Mouse (Mus musculus) MEL (cell line): Measurements from ENCODE around the gene Hs6st1. TPM values are rescaled to one million over a fixed set of nuclear protein-coding genes. Genes with fewer than 3 reads are reported as not detected.

Experiments
- DNase-seq: peaks from one replicate; pipeline ENCODE4 v3.0.0; 2011; ENCODE audit warnings: low read depth, low spot score
- H3K27ac ChIP-seq: 2 replicates; pipeline ENCODE4 v1.5.1; 2012; ENCODE audit warnings: low read depth, mild to moderate bottlenecking, control low read depth, low read length, moderate library complexity; ENCODE audit not compliant: control insufficient read depth
- H3K27me3 ChIP-seq, 2 experiments: fragments of 150-350 bp in 1 of 2; sonication (generic) in 1 of 2; 2 replicates each; pipeline ENCODE4 v1.6.1; 2012; ENCODE audit warnings: low read length in 2 of 2, mild to moderate bottlenecking in 2 of 2, improper control_type of control experiment in 1 of 2, moderate library complexity in 1 of 2; ENCODE audit not compliant: insufficient read depth in 2 of 2, control insufficient read depth in 1 of 2
- H3K36me3 ChIP-seq, 2 experiments: 2 replicates each; pipeline ENCODE4 v1.6.1; 2012 to 2014; ENCODE audit warnings: low read length in 2 of 2, improper control_type of control experiment in 1 of 2, inconsistent platforms in 1 of 2, mild to moderate bottlenecking in 1 of 2; ENCODE audit not compliant: insufficient read depth in 2 of 2, control insufficient read depth in 1 of 2
- H3K4me1 ChIP-seq, 2 experiments: fragments of 150-350 bp in 1 of 2; sonication (generic) in 1 of 2; 2 replicates each; pipeline ENCODE4 v1.6.1; 2012; ENCODE audit warnings: low read length in 2 of 2, improper control_type of control experiment in 1 of 2, mild to moderate bottlenecking in 1 of 2; ENCODE audit not compliant: insufficient read depth in 2 of 2, control insufficient read depth in 1 of 2
- H3K4me3 ChIP-seq, 2 experiments: fragments of 150-350 bp in 1 of 2; sonication (generic) in 1 of 2; 2 replicates each; pipeline ENCODE4 v1.5.1; 2012; ENCODE audit warnings: low read depth in 2 of 2, low read length in 2 of 2, mild to moderate bottlenecking in 2 of 2, moderate library complexity in 2 of 2, control low read depth in 1 of 2, improper control_type of control experiment in 1 of 2; ENCODE audit not compliant: control insufficient read depth in 1 of 2, insufficient read depth in 1 of 2
- H3K79me2 ChIP-seq: 2 replicates; pipeline ENCODE4 v1.6.1; 2012; ENCODE audit warnings: mild to moderate bottlenecking, low read length, moderate library complexity; ENCODE audit not compliant: control insufficient read depth, poor library complexity, insufficient read depth
- H3K9ac ChIP-seq: 2 replicates; pipeline ENCODE4 v1.6.1; 2012; ENCODE audit warnings: low read depth, mild to moderate bottlenecking, control low read depth, low read length, moderate library complexity; ENCODE audit not compliant: control insufficient read depth, poor library complexity, severe bottlenecking
- H3K9me3 ChIP-seq: fragments of 150-350 bp; sonication (generic); replicated peaks from 2 replicates; pipeline ENCODE4 v1.6.1; 2012; ENCODE audit warnings: mild to moderate bottlenecking, low read length, improper control_type of control experiment, moderate library complexity; ENCODE audit not compliant: insufficient read depth
- BHLHE40 ChIP-seq: IDR thresholded peaks from 2 replicates; pipeline ENCODE4 v1.6.1; 2012; ENCODE audit warnings: low read depth, mild to moderate bottlenecking, inconsistent platforms, low read length, improper control_type of control experiment, borderline replicate concordance
- CTCF ChIP-seq, 3 experiments: IDR thresholded peaks in 2 of 3; conservative IDR thresholded peaks in 1 of 3; 2 replicates each; pipeline ENCODE4 v1.5.1; 2011 to 2012; ENCODE audit warnings: low read length in 3 of 3, low read depth in 2 of 3, mild to moderate bottlenecking in 2 of 3, improper control_type of control experiment in 1 of 3, inconsistent platforms in 1 of 3, mixed read lengths in 1 of 3, moderate library complexity in 1 of 3; ENCODE audit not compliant: control insufficient read depth in 1 of 3, insufficient read depth in 1 of 3, poor library complexity in 1 of 3, severe bottlenecking in 1 of 3
- ELF1 ChIP-seq: IDR thresholded peaks from 2 replicates; pipeline ENCODE4 v1.6.1; 2014; ENCODE audit warnings: low read depth, mild to moderate bottlenecking, inconsistent platforms, low read length, improper control_type of control experiment, moderate library complexity
- EP300 ChIP-seq, 2 experiments: IDR thresholded peaks; 2 replicates each; pipeline ENCODE4 v1.6.1; 2011; ENCODE audit warnings: improper control_type of control experiment in 2 of 2, low read length in 2 of 2, low read depth in 1 of 2, mild to moderate bottlenecking in 1 of 2
- ETS1 ChIP-seq: IDR thresholded peaks from 2 replicates; pipeline ENCODE4 v1.6.1; 2012; ENCODE audit warnings: low read depth, mild to moderate bottlenecking, inconsistent platforms, low read length, improper control_type of control experiment, moderate library complexity
- GABPA ChIP-seq: IDR thresholded peaks from 2 replicates; pipeline ENCODE4 v1.6.1; 2012; ENCODE audit warnings: low read depth, mild to moderate bottlenecking, inconsistent platforms, low read length, improper control_type of control experiment, moderate library complexity
- GATA1 ChIP-seq: IDR thresholded peaks from 2 replicates; pipeline ENCODE4 v1.6.1; 2011; ENCODE audit warnings: low read depth, low read length, improper control_type of control experiment
- JUND ChIP-seq: IDR thresholded peaks from 2 replicates; pipeline ENCODE4 v1.6.1; 2011; ENCODE audit warnings: low read depth, mild to moderate bottlenecking, improper control_type of control experiment, low read length
- KAT2A ChIP-seq: conservative IDR thresholded peaks from 2 replicates; pipeline ENCODE4 v1.6.1; 2012; ENCODE audit warnings: low read depth, low read length, improper control_type of control experiment, inconsistent platforms
- MAZ ChIP-seq: IDR thresholded peaks from 2 replicates; pipeline ENCODE4 v1.6.1; 2012; ENCODE audit warnings: low read depth, mild to moderate bottlenecking, inconsistent platforms, low read length, improper control_type of control experiment
- MEF2A ChIP-seq: IDR thresholded peaks from 2 replicates; pipeline ENCODE4 v1.6.1; 2014; ENCODE audit warnings: low read depth, mild to moderate bottlenecking, inconsistent platforms, low read length, improper control_type of control experiment; ENCODE audit not compliant: poor library complexity, insufficient replicate concordance, severe bottlenecking; ENCODE audit errors: extremely low read depth
- MYC ChIP-seq: IDR thresholded peaks from 2 replicates; pipeline ENCODE4 v1.6.1; 2011; ENCODE audit warnings: low read depth, mild to moderate bottlenecking, low read length, improper control_type of control experiment, moderate library complexity
- POLR2AphosphoS2 ChIP-seq: IDR thresholded peaks from 2 replicates; pipeline ENCODE4 v1.6.1; 2011; ENCODE audit warnings: low read length, improper control_type of control experiment
- RAD21 ChIP-seq: IDR thresholded peaks from 2 replicates; pipeline ENCODE4 v1.6.1; 2011; ENCODE audit warnings: mild to moderate bottlenecking, low read depth, low read length, improper control_type of control experiment
- SIN3A ChIP-seq: IDR thresholded peaks from 2 replicates; pipeline ENCODE4 v1.6.1; 2012; ENCODE audit warnings: low read length, improper control_type of control experiment, inconsistent platforms
- SMC3 ChIP-seq: IDR thresholded peaks from 2 replicates; pipeline ENCODE4 v1.6.1; 2011; ENCODE audit warnings: low read depth, low read length, improper control_type of control experiment
- TAL1 ChIP-seq: IDR thresholded peaks from 2 replicates; pipeline ENCODE4 v1.6.1; 2012; ENCODE audit warnings: mild to moderate bottlenecking, inconsistent platforms, low read length, moderate library complexity, mixed read lengths
- TBP ChIP-seq: IDR thresholded peaks from 2 replicates; pipeline ENCODE4 v1.8.0; 2011; ENCODE audit warnings: low read depth, low read length, improper control_type of control experiment
- TCF12 ChIP-seq: IDR thresholded peaks from 2 replicates; pipeline ENCODE4 v1.6.1; 2014; ENCODE audit warnings: low read depth, mild to moderate bottlenecking, inconsistent platforms, low read length, improper control_type of control experiment, moderate library complexity
- USF1 ChIP-seq: IDR thresholded peaks from 2 replicates; pipeline ENCODE4 v1.6.1; 2014; ENCODE audit warnings: low read depth, mild to moderate bottlenecking, inconsistent platforms, low read length, improper control_type of control experiment, moderate library complexity
- USF2 ChIP-seq, 2 experiments: IDR thresholded peaks; 2 replicates each; pipeline ENCODE4 v1.6.1; 2011 to 2012; ENCODE audit warnings: improper control_type of control experiment in 2 of 2, low read length in 2 of 2, borderline replicate concordance in 1 of 2, inconsistent platforms in 1 of 2, low read depth in 1 of 2, mild to moderate bottlenecking in 1 of 2; ENCODE audit not compliant: insufficient read depth in 1 of 2
- ZC3H11A ChIP-seq: IDR thresholded peaks from 2 replicates; pipeline ENCODE4 v1.6.1; 2012; ENCODE audit warnings: low read depth, mild to moderate bottlenecking, inconsistent platforms, low read length, improper control_type of control experiment
- ZMIZ1 ChIP-seq: IDR thresholded peaks from 2 replicates; pipeline ENCODE4 v1.6.1; 2012; ENCODE audit warnings: low read depth, mild to moderate bottlenecking, inconsistent platforms, low read length, improper control_type of control experiment, moderate library complexity
- ZNF384 ChIP-seq: IDR thresholded peaks from 2 replicates; pipeline ENCODE4 v1.6.1; 2012; ENCODE audit warnings: low read depth, mild to moderate bottlenecking, inconsistent platforms, low read length, improper control_type of control experiment
- polyA plus RNA-seq, 2 experiments: library from polyadenylated mRNA; stranded (reverse) in 1 of 2; unstranded in 1 of 2; fragments of >175 nt in 1 of 2; fragments of >200 nt in 1 of 2; gene quantifications; 2 replicates each; pipeline versions ENCODE4 v1.2.1 to v1.2.4; 2012; ENCODE audit warnings: low replicate concordance in 2 of 2, low read depth in 1 of 2; ENCODE audit not compliant: insufficient read length in 2 of 2, insufficient read depth in 1 of 2, missing spikeins in 1 of 2
- total RNA-seq: library from RNA; depleted of rRNA; stranded (reverse); fragments of 300-350 nt; gene quantifications from 2 replicates; pipeline ENCODE4 v1.2.3, GENCODE M21; 2012

Gene Hs6st1
- total and polyA plus RNA-seq, 3 experiments = 33.0 to 52.0 (median 45.7) TPM

- TF ChIP-seq GABPA (no peak), TBP (no peak)
These were observed 65.4 kb downstream of the Hs6st1 start (continued) for GRCm38 (mm10) chr1:36133647-36134046.

- no peak overlapping the region for H3K27ac ChIP-seq
- peaks cover 11% of the 10 kb centered on the region for H3K79me2 ChIP-seq
- peaks cover 0 to 24% of the 10 kb centered on the region in 2 experiments; a peak in 2 of 4 replicates for H3K36me3 ChIP-seq
- no peak overlapping the region for H3K4me3 ChIP-seq
- no peak for TF ChIP-seq TCF12
- peak; percentile 66 for TF ChIP-seq SIN3A
- peak; percentile 26; the same call in 1 of the 2 replicates for TF ChIP-seq ZNF384
- TF ChIP-seq POLR2AphosphoS2 = no peak
- peak; percentile 43; the same call in 1 of the 2 replicates for TF ChIP-seq JUND
- peak; percentile 93 for TF ChIP-seq RAD21
- peak; percentile 37; the same call in 1 of the 2 replicates for TF ChIP-seq BHLHE40
- no peak for TF ChIP-seq GABPA
- 0 out of 4 replicates have a peak, but pooled peaks of 1 of the 2 experiments have one; percentile 11 for TF ChIP-seq EP300 (IDR thresholded peaks at IDR 0.05; ENCODE audit: low read depth in 1 of 2, low read length in 2 of 2)
- peak; percentile 8; the same call in 1 of the 2 replicates for TF ChIP-seq ETS1
- peak; percentile 97 for TF ChIP-seq SMC3
- TF ChIP-seq ZC3H11A = peak; percentile 96
- no peak for TF ChIP-seq KAT2A
- no peak for TF ChIP-seq USF2 (IDR thresholded peaks at IDR 0.05; ENCODE audit: borderline replicate concordance in 1 of 2, insufficient read depth in 1 of 2, low read depth in 1 of 2, low read length in 2 of 2)
- peak; percentile 20; the same call in 1 of the 2 replicates for TF ChIP-seq ELF1
- TF ChIP-seq ZMIZ1 = no peak
- no peak for TF ChIP-seq TAL1
- TF ChIP-seq MEF2A = no peak
- TF ChIP-seq TBP = no peak
- no peak for TF ChIP-seq USF1
- peak; percentile 91 to 97 (median 91) for TF ChIP-seq CTCF (IDR thresholded peaks at IDR 0.05 in 2 of 3, conservative IDR thresholded peaks at IDR 0.05 in 1 of 3; ENCODE audit: control insufficient read depth in 1 of 3, insufficient read depth in 1 of 3, low read depth in 2 of 3, low read length in 3 of 3, poor library complexity in 1 of 3, severe bottlenecking in 1 of 3)
- TF ChIP-seq GATA1 = no peak
- no peak for TF ChIP-seq MYC
- TF ChIP-seq MAZ = 0 out of 2 replicates have a peak, but pooled peaks have one; percentile 22
- no peaks in the 10 kb centered on the region for H3K27me3 ChIP-seq
- no peaks in the 10 kb centered on the region for H3K9me3 ChIP-seq
- peak; percentile 88 for DNase-seq
- H3K4me1 ChIP-seq = peaks cover 0 to 38% of the 10 kb centered on the region in 2 experiments; a peak in 2 of 4 replicates
- no peak overlapping the region for H3K9ac ChIP-seq
These were observed 66.4 kb downstream of the Hs6st1 start for GRCm38 (mm10) chr1:36134584-36134983.
